Comparison of ENCODE assay signal across 24 mouse cellular contexts in the genomic region with DNA sequence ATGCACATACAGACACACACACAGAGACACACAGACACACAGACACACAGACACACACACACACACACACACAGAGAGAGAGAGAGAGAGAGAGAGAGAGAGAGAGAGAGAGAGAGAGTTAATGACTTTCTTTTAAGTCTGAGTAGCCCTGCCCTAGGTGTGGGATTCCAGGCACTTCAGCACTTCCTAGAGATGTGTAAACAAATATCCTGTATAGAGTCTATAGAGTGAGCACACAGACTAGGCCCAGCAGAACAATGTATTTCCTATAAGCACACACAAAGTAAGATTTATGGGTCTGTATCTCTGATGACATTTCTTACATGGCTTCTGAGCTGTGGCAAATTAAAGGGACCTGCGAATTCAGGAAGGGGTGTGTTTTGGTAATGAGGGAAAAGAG.
"Had no signal": no experiment of that assay in that cellular context is flagged by ENCODE, and none has a peak within 500 bp of the region (broad histone marks: within the 10 kb centered on the region; RNA-seq: fewer than 3 reads in every experiment).

No protein-coding gene starts in this region.

- H3K4me1 ChIP-seq: heart, embryonic 13.5 days; heart, embryonic 15.5 days had no signal

- H3K4me3 ChIP-seq: heart, adult 2 months; heart, embryonic 13.5 days; heart, embryonic 15.5 days; hindbrain, embryonic 12.5 days; kidney, embryonic 15.5 days; left cerebral cortex, adult 2 months; limb, embryonic 10.5 days; limb, embryonic 12.5 days had no signal

- H3K9ac ChIP-seq: heart, embryonic 13.5 days; heart, embryonic 15.5 days; hindbrain, embryonic 12.5 days; kidney, embryonic 15.5 days; limb, embryonic 12.5 days had no signal

- H3K4me2 ChIP-seq: heart, embryonic 11.5 days; heart, embryonic 13.5 days; heart, embryonic 15.5 days; kidney, embryonic 15.5 days; limb, embryonic 12.5 days; liver, embryonic 11.5 days had no signal

- H3K36me3 ChIP-seq: heart, embryonic 13.5 days; heart, embryonic 15.5 days; hindbrain, embryonic 12.5 days; kidney, embryonic 15.5 days; limb, embryonic 10.5 days; limb, embryonic 12.5 days had no signal

- H3K27ac ChIP-seq: heart, adult 2 months; heart, embryonic 13.5 days; heart, embryonic 15.5 days; kidney, embryonic 15.5 days; kidney, postnatal 0 days; left cerebral cortex, adult 2 months; limb, embryonic 10.5 days; limb, embryonic 12.5 days had no signal

- ATAC-seq: forebrain, embryonic 16.5 days; intestine, embryonic 16.5 days had no signal

- H3K9me3 ChIP-seq: heart, embryonic 13.5 days; heart, embryonic 15.5 days; hindbrain, embryonic 12.5 days; kidney, embryonic 15.5 days; limb, embryonic 10.5 days; limb, embryonic 12.5 days had no signal

- DNase-seq: gastrocnemius, postnatal 14 days; gastrocnemius, postnatal 36 days; heart, adult 11 months; heart, adult 2 months; heart, postnatal 14 days; heart, postnatal 36 days; kidney, adult 11 months; kidney, adult 2 months; kidney, adult 9 months; kidney, postnatal 14 days; kidney, postnatal 4 days; liver had no signal

- H3K27me3 ChIP-seq: heart, embryonic 13.5 days; heart, embryonic 15.5 days; hindbrain, embryonic 12.5 days; kidney, embryonic 15.5 days; limb, embryonic 12.5 days had no signal
